Mouse (Mus musculus): ENCODE data around the gene Snx20. TPM values are rescaled to one million over a fixed set of nuclear protein-coding genes. Genes with fewer than 3 reads are reported as not detected.

Snx20 gene
- polyA plus RNA-seq, 1 experiment from 2014 or later: 1.2 TPM

GRCm38 (mm10) chr8:88578413-88579175, 57.3 kb downstream of the Snx20 start:
- Histone ChIP-seq H3K4me2 (no peak overlapping the region), H3K27ac (ENCODE audit: poor library complexity, severe bottlenecking) (no peak overlapping the region), H3K36me3 (no peaks in the 10 kb centered on the region), H3K4me3 (no peak overlapping the region), H3K27me3 (replicated peaks) (no peaks in the 10 kb centered on the region; the same call in 1 of the 2 replicates), H3K9me3 (replicated peaks) (no peaks in the 10 kb centered on the region), H3K9ac (no peak overlapping the region), H3K4me1 (replicated peaks) (peaks cover 51% of the 10 kb centered on the region)
- WGBS: 76% methylated on average over 14 of the region's 14 CpGs
- no peak for ATAC-seq (ENCODE audit: insufficient number of reproducible peaks, low FRiP score)

DNA sequence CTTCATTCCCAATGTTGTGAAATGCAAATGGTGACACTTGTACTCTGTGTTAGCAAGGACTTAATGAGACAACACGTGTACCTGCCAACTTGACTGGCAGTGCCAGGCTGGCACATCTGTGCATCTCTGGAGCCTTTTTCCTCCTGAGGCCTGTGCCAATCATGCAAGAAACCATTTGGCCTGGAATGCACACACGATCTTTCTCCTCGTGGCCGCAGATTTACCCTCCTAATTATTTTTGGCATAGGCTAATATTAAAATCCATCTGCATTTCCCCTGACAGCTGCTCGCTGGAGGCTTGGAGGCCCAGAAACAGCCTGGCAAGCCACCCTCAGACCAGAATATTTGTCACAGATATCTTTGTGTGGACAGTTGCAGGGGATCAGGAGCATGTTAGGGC, 58.3 kb downstream of the Snx20 start:
- no peak overlapping the region for H3K27ac ChIP-seq (ENCODE audit: poor library complexity, severe bottlenecking)
- H3K4me2 ChIP-seq: no peak overlapping the region
- no peaks in the 10 kb centered on the region for H3K9me3 ChIP-seq (replicated peaks)
- no peak overlapping the region for H3K4me3 ChIP-seq
- no peak for ATAC-seq (ENCODE audit: insufficient number of reproducible peaks, low FRiP score)
- 80% methylated on average over 5 of the region's 5 CpGs for WGBS
- H3K4me1 ChIP-seq (replicated peaks): peaks cover 55% of the 10 kb centered on the region
- no peaks in the 10 kb centered on the region; the same call in 1 of the 2 replicates for H3K27me3 ChIP-seq (replicated peaks)
- no peaks in the 10 kb centered on the region for H3K36me3 ChIP-seq
- no peak overlapping the region for H3K9ac ChIP-seq

Other genes starting within 250 kb of the Snx20 start
- 26.5 and 27.7 TPM in 2 replicates for gene Nkd1, start 114.8 kb downstream of the Snx20 start, polyA plus RNA-seq (2016; fragmentation: Nextera tagmentation; extraction: Ambion mirVana)
- 0.10 and 0.17 TPM in 2 replicates for gene Nod2, start 11.2 kb upstream of the Snx20 start, polyA plus RNA-seq (2016; fragmentation: Nextera tagmentation; extraction: Ambion mirVana)
- gene Cyld, start 60.9 kb upstream of the Snx20 start, polyA plus RNA-seq (2016; fragmentation: Nextera tagmentation; extraction: Ambion mirVana): 12.0 and 12.9 TPM in 2 replicates